Mouse (Mus musculus) neutrophil, adult 59 days (primary cell): ENCODE data around the gene Mpnd. TPM values are rescaled to one million over a fixed set of nuclear protein-coding genes. Genes with fewer than 3 reads are reported as not detected.

Experiments
- total RNA-seq, 2 experiments: library from RNA; stranded (reverse); gene quantifications; 1 replicate in 1 of 2; 2 replicates in 1 of 2; pipeline ENCODE4 v1.2.4; 2023

Mpnd gene
- 10 to 100 TPM; 30.8 to 35.6 TPM for total RNA-seq

GRCm38 (mm10) chr17:56005415-56006061 is at the start of gene Mpnd, which contains the start of gene Stap2:
Mpnd (plus strand) TSS chr17:56005711.
Stap2 (minus strand) TSS chr17:56005584.

GRCm38 (mm10) chr17:55958918-55959728 is 46.4 kb upstream of the Mpnd start, which contains the start of gene Yju2:
Yju2 (plus strand) TSS chr17:55959099.

GRCm38 (mm10) chr17:55969966-55970891 is 35.3 kb upstream of the Mpnd start, which contains the start of gene Shd:
Shd (plus strand) TSS chr17:55970467.

GRCm38 (mm10) chr17:55986030-55986961 is 19.2 kb upstream of the Mpnd start, which contains the start of gene Fsd1:
Fsd1 (plus strand) TSS chr17:55986509.

GRCm38 (mm10) chr17:56036176-56036900 is 30.8 kb downstream of the Mpnd start, which contains the start of gene Sh3gl1:
Sh3gl1 (minus strand) TSS chr17:56036635.

GRCm38 (mm10) chr17:56040030-56040856 is 34.7 kb downstream of the Mpnd start, which contains the start of gene Chaf1a:
Chaf1a (plus strand) TSS chr17:56040439.

Other genes starting within 250 kb of the Mpnd start
- gene Zfp119a, start 126.8 kb upstream of the Mpnd start, total RNA-seq: 1 to 10 TPM; 3.1 to 5.9 TPM
- 1 to 10 TPM; 6.5 to 6.9 TPM for gene Zfp959, start 113.6 kb upstream of the Mpnd start, total RNA-seq
- 1 to 10 TPM; 4.6 to 5.2 TPM for gene Zfp119b, start 56.2 kb upstream of the Mpnd start, total RNA-seq
- 100 to 1,000 TPM; 124 to 153 TPM for gene Ebi3, start 53.1 kb upstream of the Mpnd start, total RNA-seq
- gene Yju2, start 46.6 kb upstream of the Mpnd start, total RNA-seq: 10 to 100 TPM; 24.1 to 24.2 TPM
- 1 to 10 TPM in 1 of 2 experiments, under 1 TPM in 1; 0.35 to 1.6 TPM for gene Shd, start 35.2 kb upstream of the Mpnd start, total RNA-seq
- not detected for gene Fsd1, start 19.2 kb upstream of the Mpnd start, total RNA-seq
- gene Stap2, start 127 bp upstream of the Mpnd start, total RNA-seq: 1 to 10 TPM; 1.1 to 1.5 TPM
- gene Sh3gl1, start 30.9 kb downstream of the Mpnd start, total RNA-seq: 10 to 100 TPM; 58.7 to 59.0 TPM
- gene Chaf1a, start 34.7 kb downstream of the Mpnd start, total RNA-seq: 10 to 100 TPM; 16.7 to 19.3 TPM
- 10 to 100 TPM; 29.7 to 32.1 TPM for gene Ubxn6, start 69.3 kb downstream of the Mpnd start, total RNA-seq
- 10 to 100 TPM; 39.7 to 45.3 TPM for gene Hdgfl2, start 73.9 kb downstream of the Mpnd start, total RNA-seq
- gene Plin4, start 104.1 kb downstream of the Mpnd start, total RNA-seq: under 1 TPM; 0.31 to 0.49 TPM
- 1 to 10 TPM; 1.2 to 1.3 TPM for gene Plin5, start 111.9 kb downstream of the Mpnd start, total RNA-seq
- gene Lrg1, start 116.3 kb downstream of the Mpnd start, total RNA-seq: 100 to 1,000 TPM; 165 to 222 TPM
- gene Sema6b, start 134.6 kb downstream of the Mpnd start, total RNA-seq: 1 to 10 TPM; 4.3 TPM
- 1 to 10 TPM; 1.3 to 1.8 TPM for gene Tnfaip8l1, start 156.8 kb downstream of the Mpnd start, total RNA-seq
- gene Mydgf, start 178.2 kb downstream of the Mpnd start, total RNA-seq: 10 to 100 TPM; 26.6 to 30.6 TPM
- 10 to 100 TPM; 33.0 to 38.7 TPM for gene Dpp9, start 213.2 kb downstream of the Mpnd start, total RNA-seq